Mouse (Mus musculus): ENCODE results near the gene Srpk1. TPM values are rescaled to one million over a fixed set of nuclear protein-coding genes. Genes with fewer than 3 reads are reported as not detected.

Srpk1 gene
- total and polyA plus RNA-seq, 3 experiments, result 119 to 211 (median 125) TPM

GRCm38 (mm10) chr17:28571868-28572267 lies 50.6 kb downstream of the Srpk1 start:
- H3K4me3 ChIP-seq (ENCODE audit: control insufficient read depth in 1 of 2, insufficient read depth in 1 of 2, low read depth in 2 of 2, low read length in 2 of 2), result no peak overlapping the region

DNA sequence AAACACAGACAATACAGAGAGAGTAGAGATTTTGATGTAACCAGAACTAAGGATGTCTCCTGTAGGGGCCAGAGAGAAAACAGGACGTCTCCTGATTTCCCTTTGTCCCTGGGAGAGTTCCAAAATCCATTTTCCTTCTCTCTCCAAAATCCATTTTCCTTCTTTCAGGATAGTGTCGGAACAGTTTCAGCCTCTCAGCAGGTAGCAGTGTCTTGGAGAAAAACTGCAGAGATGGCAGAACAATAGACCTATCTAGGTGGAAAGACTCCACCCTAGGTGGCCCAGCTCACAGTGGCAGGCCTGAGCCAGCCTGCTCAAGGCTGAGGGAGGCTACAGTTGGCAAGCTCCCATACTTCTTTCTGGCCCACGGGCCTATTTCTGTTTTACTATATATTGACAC lies 55.0 kb downstream of the Srpk1 start:
- H3K27ac ChIP-seq (ENCODE audit: control insufficient read depth, low read depth, low read length), result no peak overlapping the region
- H3K9me3 ChIP-seq (replicated peaks; ENCODE audit: insufficient read depth, low read length), result no peaks in the 10 kb centered on the region
- DNase-seq (ENCODE audit: low read depth, low spot score), result no peak
- H3K9ac ChIP-seq (ENCODE audit: control insufficient read depth, low read depth, low read length, poor library complexity, severe bottlenecking), result no peak overlapping the region
- H3K36me3 ChIP-seq (ENCODE audit: control insufficient read depth in 1 of 2, insufficient read depth in 2 of 2, low read length in 2 of 2), result no peaks in the 10 kb centered on the region
- H3K4me1 ChIP-seq (ENCODE audit: control insufficient read depth in 1 of 2, insufficient read depth in 2 of 2, low read length in 2 of 2), result no peaks in the 10 kb centered on the region
- H3K79me2 ChIP-seq (ENCODE audit: control insufficient read depth, insufficient read depth, low read length, poor library complexity), result no peaks in the 10 kb centered on the region
- H3K4me3 ChIP-seq (ENCODE audit: control insufficient read depth in 1 of 2, insufficient read depth in 1 of 2, low read depth in 2 of 2, low read length in 2 of 2), result no peak overlapping the region
- H3K27me3 ChIP-seq (ENCODE audit: control insufficient read depth in 1 of 2, insufficient read depth in 2 of 2, low read length in 2 of 2), result peaks cover 2 to 4% of the 10 kb centered on the region in 2 experiments; a peak in 2 of 4 replicates
- no peak for TF ChIP-seq MYC (IDR thresholded peaks at IDR 0.05; ENCODE audit: low read depth, low read length)
- TF ChIP-seq TAL1 (IDR thresholded peaks at IDR 0.05; ENCODE audit: low read length), result no peak
- no peak for TF ChIP-seq TCF12 (IDR thresholded peaks at IDR 0.05; ENCODE audit: low read depth, low read length)
- TF ChIP-seq KAT2A (conservative IDR thresholded peaks at IDR 0.05; ENCODE audit: low read depth, low read length), result no peak
- TF ChIP-seq MEF2A (IDR thresholded peaks at IDR 0.05; ENCODE audit: extremely low read depth, insufficient replicate concordance, low read depth, low read length, poor library complexity, severe bottlenecking), result no peak
- no peak for TF ChIP-seq POLR2AphosphoS5 (IDR thresholded peaks at IDR 0.05; ENCODE audit: borderline replicate concordance, low read depth, low read length)
- no peak for TF ChIP-seq USF2 (IDR thresholded peaks at IDR 0.05; ENCODE audit: borderline replicate concordance in 1 of 2, insufficient read depth in 1 of 2, low read depth in 1 of 2, low read length in 2 of 2)
- TF ChIP-seq POLR2A (IDR thresholded peaks at IDR 0.05; ENCODE audit: control insufficient read depth in 1 of 2, insufficient read depth in 1 of 2, low read depth in 1 of 2, low read length in 2 of 2, poor library complexity in 1 of 2), result no peak
- no peak for TF ChIP-seq ZNF384 (IDR thresholded peaks at IDR 0.05; ENCODE audit: low read depth, low read length)
- TF ChIP-seq MAFK (IDR thresholded peaks at IDR 0.05; ENCODE audit: borderline replicate concordance, low read depth, low read length), result no peak
- no peak for TF ChIP-seq POLR2AphosphoS2 (IDR thresholded peaks at IDR 0.05; ENCODE audit: low read length)
- TF ChIP-seq SMC3 (IDR thresholded peaks at IDR 0.05; ENCODE audit: low read depth, low read length), result no peak
- TF ChIP-seq JUND (IDR thresholded peaks at IDR 0.05; ENCODE audit: low read depth, low read length), result no peak

More at GRCm38 (mm10) chr17:28571868-28572267, 50.6 kb downstream of the Srpk1 start:
- DNase-seq (ENCODE audit: low read depth, low spot score), result no peak
- no peaks in the 10 kb centered on the region for H3K79me2 ChIP-seq (ENCODE audit: control insufficient read depth, insufficient read depth, low read length, poor library complexity)
- H3K4me1 ChIP-seq (ENCODE audit: control insufficient read depth in 1 of 2, insufficient read depth in 2 of 2, low read length in 2 of 2), result no peaks in the 10 kb centered on the region
- no peaks in the 10 kb centered on the region for H3K9me3 ChIP-seq (replicated peaks; ENCODE audit: insufficient read depth, low read length)
- no peak overlapping the region for H3K9ac ChIP-seq (ENCODE audit: control insufficient read depth, low read depth, low read length, poor library complexity, severe bottlenecking)
- H3K36me3 ChIP-seq (ENCODE audit: control insufficient read depth in 1 of 2, insufficient read depth in 2 of 2, low read length in 2 of 2), result no peaks in the 10 kb centered on the region
- no peak overlapping the region for H3K27ac ChIP-seq (ENCODE audit: control insufficient read depth, low read depth, low read length)
- H3K27me3 ChIP-seq (ENCODE audit: control insufficient read depth in 1 of 2, insufficient read depth in 2 of 2, low read length in 2 of 2), result peaks cover 0 to 2% of the 10 kb centered on the region in 2 experiments; a peak in 1 of 4 replicates
- TF ChIP-seq ZKSCAN1 (IDR thresholded peaks at IDR 0.05; ENCODE audit: low read depth, low read length), result no peak
- no peak for TF ChIP-seq HCFC1 (IDR thresholded peaks at IDR 0.05; ENCODE audit: low read depth, low read length)
- peak; percentile 55 for TF ChIP-seq USF1 (IDR thresholded peaks at IDR 0.05; ENCODE audit: low read depth, low read length)
- no peak for TF ChIP-seq CTCF (IDR thresholded peaks at IDR 0.05 in 2 of 3, conservative IDR thresholded peaks at IDR 0.05 in 1 of 3; ENCODE audit: control insufficient read depth in 1 of 3, insufficient read depth in 1 of 3, low read depth in 2 of 3, low read length in 3 of 3, poor library complexity in 1 of 3, severe bottlenecking in 1 of 3)
- no peak for TF ChIP-seq USF2 (IDR thresholded peaks at IDR 0.05; ENCODE audit: borderline replicate concordance in 1 of 2, insufficient read depth in 1 of 2, low read depth in 1 of 2, low read length in 2 of 2)
- TF ChIP-seq GATA1 (IDR thresholded peaks at IDR 0.05; ENCODE audit: low read depth, low read length), result no peak
- TF ChIP-seq MAX (IDR thresholded peaks at IDR 0.05; ENCODE audit: low read length), result no peak

Data from MEL (cell line).